Mouse (Mus musculus) activated CD4-positive, CD25-positive, alpha-beta regulatory T cell, adult 9 weeks (primary cell): ENCODE results near the gene Arf5. TPM values are rescaled to one million over a fixed set of nuclear protein-coding genes. Genes with fewer than 3 reads are reported as not detected.

Source experiments
- polyA plus RNA-seq: library from polyadenylated mRNA; unstranded; fragments of 100-300 nt; shearing (Covaris generic); gene quantifications from one replicate; pipeline ENCODE4 v1.2.1, GENCODE M21; 2017

Arf5 gene
- 106 TPM for polyA plus RNA-seq

DNA sequence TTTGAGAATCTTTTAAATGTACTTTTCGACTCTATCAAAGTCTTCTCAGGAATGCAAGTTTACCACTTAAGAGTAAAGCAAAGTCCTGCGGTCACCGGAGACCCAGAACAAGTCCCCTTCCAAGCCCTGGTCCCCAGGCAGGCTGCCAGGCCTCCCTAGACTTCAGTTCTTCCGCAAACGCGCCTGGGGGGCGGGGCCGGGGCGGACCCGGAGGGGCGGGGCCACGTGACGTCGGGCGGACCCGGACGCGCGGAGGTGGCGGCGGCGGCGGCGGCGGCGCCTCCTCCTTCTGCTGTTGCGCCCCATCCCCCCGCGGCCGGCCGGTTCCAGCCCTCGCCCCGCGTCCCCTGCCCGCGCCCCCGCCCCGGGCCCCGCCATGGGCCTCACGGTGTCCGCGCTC is at the start of gene Arf5:
Gene Arf5 (plus strand): TSS at position 248 of the 400 bp plus-strand sequence.

DNA sequence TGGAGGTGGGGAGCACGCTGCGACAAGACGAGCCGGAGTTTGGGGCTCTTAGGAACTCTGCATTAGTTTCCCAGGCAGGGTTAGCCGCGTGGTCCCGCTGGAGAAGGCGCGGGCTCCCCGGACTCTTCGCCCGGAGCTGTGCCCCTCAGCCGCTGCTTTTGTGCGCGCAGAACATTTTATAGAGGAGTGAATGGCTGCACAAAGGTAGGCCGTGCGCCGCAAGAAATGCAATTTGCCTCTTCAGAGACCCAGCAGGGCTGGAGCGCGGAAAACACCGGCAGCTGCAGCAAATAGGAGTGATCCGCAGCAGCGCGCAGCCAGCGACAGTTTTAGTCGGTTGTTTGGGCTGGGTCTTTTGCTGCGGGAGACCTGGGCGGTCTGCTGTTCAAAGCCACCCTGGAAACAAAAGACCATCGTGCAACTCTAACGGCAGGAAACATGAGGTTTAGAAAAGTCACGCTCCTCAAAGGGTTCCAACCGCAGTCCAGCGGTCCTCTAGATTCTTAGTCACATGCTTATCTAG is 25.6 kb upstream of the Arf5 start, which contains the start of gene Zfp800:
Gene Zfp800 (minus strand): TSS at position 325 of the 523 bp plus-strand sequence.

DNA sequence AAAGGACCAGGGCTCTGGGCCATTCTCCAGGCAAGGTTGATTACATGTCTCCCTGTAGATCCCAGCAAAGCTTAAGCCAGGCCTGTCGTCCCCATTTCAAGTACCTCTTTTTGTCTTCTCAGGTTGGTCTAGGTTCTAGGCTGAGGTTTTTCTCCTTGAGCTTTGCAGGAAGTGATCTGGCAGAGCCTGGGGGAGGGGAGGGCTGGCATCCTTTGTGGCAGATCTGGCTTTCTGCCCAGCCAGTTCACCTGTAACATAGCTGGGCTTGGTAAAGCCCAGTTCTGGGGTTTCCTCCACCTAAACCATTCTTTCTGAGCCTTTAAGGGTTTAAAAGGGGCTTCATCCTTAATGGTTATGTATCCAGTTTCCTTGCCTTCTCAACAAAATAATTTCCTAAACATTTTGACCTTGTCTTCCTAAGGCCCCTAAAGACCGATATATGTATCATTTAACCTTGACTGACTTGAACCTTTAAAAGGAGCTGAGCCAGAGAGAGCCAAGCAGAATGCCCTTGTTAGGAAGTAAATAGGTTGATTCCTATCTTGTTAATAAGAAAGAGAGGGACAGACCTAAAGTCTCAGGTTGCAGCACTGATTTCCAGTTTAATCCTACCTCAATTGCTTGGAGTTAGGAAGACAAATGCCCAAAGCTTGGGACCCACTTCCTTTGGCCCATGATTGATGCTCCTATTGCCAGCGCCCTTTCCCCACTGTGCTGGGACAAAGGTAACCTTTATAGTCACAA is 3.9 kb downstream of the Arf5 start, which contains the start of gene Fscn3:
Gene Fscn3 (plus strand): TSS at position 694 of the 744 bp plus-strand sequence.

DNA sequence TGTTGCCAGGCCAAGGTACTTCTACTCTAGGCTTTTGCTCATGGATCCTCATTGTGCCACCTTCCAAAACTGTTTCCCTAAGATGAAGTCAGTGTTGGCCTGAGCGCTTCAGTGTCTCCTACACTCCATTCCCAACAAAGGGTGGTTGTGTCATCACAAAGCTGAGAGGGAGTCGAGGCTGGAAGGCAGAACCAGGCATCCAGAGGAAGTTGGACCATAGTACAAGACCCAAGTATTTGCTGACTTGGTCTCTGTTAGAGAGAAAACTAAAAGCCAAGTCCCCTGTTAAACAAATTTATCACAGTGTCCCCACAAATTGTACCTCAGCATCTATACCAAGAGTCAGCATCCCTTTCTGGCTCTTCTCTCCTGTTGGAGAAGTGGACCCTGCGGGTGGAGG is 4.9 kb downstream of the Arf5 start, which contains the start of gene Gcc1:
Gene Gcc1 (minus strand): TSS at position 101 of the 400 bp plus-strand sequence.

DNA sequence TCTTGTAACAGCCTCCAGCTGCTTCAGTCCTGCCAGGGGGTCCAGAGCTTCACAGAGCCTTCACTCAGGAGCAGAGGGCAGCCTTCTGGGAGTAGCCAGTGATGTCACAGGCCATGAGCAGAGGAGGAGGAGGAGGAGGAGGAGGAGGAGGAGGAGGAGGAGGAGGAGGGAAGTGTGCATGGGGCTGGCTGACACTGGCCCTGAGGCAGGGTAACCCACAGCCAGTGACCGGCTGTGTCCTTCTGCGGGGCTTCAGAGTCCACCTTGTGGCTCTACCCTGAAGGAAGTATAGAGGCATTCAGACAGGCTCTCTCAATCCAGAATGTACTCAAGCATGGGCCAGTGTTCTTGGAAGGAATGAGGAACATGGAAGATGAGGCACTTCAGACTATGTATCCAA is 25.9 kb downstream of the Arf5 start, which contains the start of gene Pax4:
Gene Pax4 (minus strand): TSS at position 101 of the 400 bp plus-strand sequence.

GRCm38 (mm10) chr6:28474839-28475238 is 51.5 kb downstream of the Arf5 start, which contains the start of gene Snd1:
Gene Snd1 (plus strand): TSS chr6:28475139.

Other genes starting within 250 kb of the Arf5 start
- 38.6 TPM for gene Zfp800, start 25.6 kb upstream of the Arf5 start, polyA plus RNA-seq
- not detected for gene Fscn3, start 4.2 kb downstream of the Arf5 start, polyA plus RNA-seq
- gene Gcc1, start 4.8 kb downstream of the Arf5 start, polyA plus RNA-seq = 28.4 TPM
- gene Pax4, start 25.8 kb downstream of the Arf5 start, polyA plus RNA-seq = not detected
- gene Snd1, start 51.6 kb downstream of the Arf5 start, polyA plus RNA-seq = 130 TPM